Mouse (Mus musculus): ENCODE measurements around the gene Rnd2.

DNA sequence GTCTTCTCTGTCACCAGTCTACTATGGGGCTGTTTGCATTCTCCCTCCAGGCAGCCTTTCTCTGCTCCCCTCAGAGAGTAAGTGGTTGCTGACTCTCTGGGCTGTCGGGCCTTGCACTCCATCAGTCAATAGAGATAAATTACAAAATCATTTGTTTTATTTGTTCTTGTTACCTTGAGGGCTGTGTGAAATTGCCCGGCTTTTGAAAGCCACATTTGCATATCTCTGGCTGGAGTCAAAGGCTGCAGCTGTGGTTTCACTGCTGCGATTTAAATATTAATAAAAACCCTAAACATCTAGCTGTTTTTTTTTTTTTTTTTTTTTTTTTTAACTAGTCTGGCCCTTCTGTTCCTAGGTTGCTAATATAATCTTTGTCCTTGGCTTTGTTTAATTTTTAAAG is 19.0 kb downstream of the Rnd2 start:
- TF ChIP-seq CTCF (IDR thresholded peaks at IDR 0.05; ENCODE audit: insufficient read depth, low read length) (no peak), POLR2A (IDR thresholded peaks at IDR 0.05; ENCODE audit: borderline replicate concordance, extremely low read depth, low read depth, low read length) (no peak)

Data from lung, adult 2 months (tissue).